Mouse (Mus musculus) lung, embryonic 14.5 days (tissue): ENCODE measurements around the gene Mecp2. TPM values are rescaled to one million over a fixed set of nuclear protein-coding genes. Genes with fewer than 3 reads are reported as not detected.
A peak's percentile ranks its signal among the peaks of the same experiment; 100 is the strongest.

Experiments used
- ATAC-seq: fragments of 200-750 bp; cut with Nextera tagmentation; 2 replicates; pipeline ENCODE4 v1.8.0; 2017; ENCODE audit warnings: mild to moderate bottlenecking, moderate TSS enrichment, moderate library complexity; ENCODE audit not compliant: insufficient read depth
- DNase-seq: peaks from one replicate; pipeline ENCODE4 v3.0.0-alpha.2; 2015
- H3K27ac ChIP-seq: fragments of 300-500 bp; sonication (generic); 2 replicates; pipeline ENCODE4 v1.5.1; 2014; ENCODE audit warnings: low read depth, mild to moderate bottlenecking, moderate library complexity
- H3K27me3 ChIP-seq: fragments of 300-500 bp; sonication (generic); 2 replicates; pipeline ENCODE4 v1.6.1; 2014; ENCODE audit warnings: low read length, control low read depth; ENCODE audit not compliant: insufficient read depth
- H3K36me3 ChIP-seq: fragments of 300-500 bp; sonication (generic); 2 replicates; pipeline ENCODE4 v1.6.1; 2014; ENCODE audit warnings: control low read depth; ENCODE audit not compliant: insufficient read depth
- H3K4me1 ChIP-seq: fragments of 300-500 bp; sonication (generic); 2 replicates; pipeline ENCODE4 v1.6.1; 2014; ENCODE audit warnings: antibody characterized with exemption, control low read depth; ENCODE audit not compliant: insufficient read depth
- H3K4me2 ChIP-seq: fragments of 300-500 bp; sonication (generic); 2 replicates; pipeline ENCODE4 v1.6.1; 2014; ENCODE audit warnings: mild to moderate bottlenecking
- H3K4me3 ChIP-seq: fragments of 300-500 bp; sonication (generic); 2 replicates; pipeline ENCODE4 v1.5.1; 2014; ENCODE audit warnings: low read depth, low read length
- H3K9ac ChIP-seq: fragments of 300-500 bp; sonication (generic); 2 replicates; pipeline ENCODE4 v1.6.1; 2014
- H3K9me3 ChIP-seq: fragments of 300-500 bp; sonication (generic); 2 replicates; pipeline ENCODE4 v1.6.1; 2016; ENCODE audit warnings: low read depth, low read length, control low read depth
- CTCF ChIP-seq: IDR thresholded peaks from 2 replicates; pipeline ENCODE4 v1.5.1; 2016; ENCODE audit warnings: antibody characterized with exemption, low read depth
- WGBS: fragments of 180-500 bp; shearing (Covaris S2); extraction: QIAGEN DNeasy Blood & Tissue Kit; methylation state at CpG from one replicate; pipeline ENCODE4 v1.1.7; 2014; 5-methylcytosine and 5-hydroxymethylcytosine counted together
- polyA plus RNA-seq: library from polyadenylated mRNA; unstranded; fragments of >200 nt; fragmentation: Nextera tagmentation; extraction: Ambion mirVana; gene quantifications from 2 replicates; pipeline ENCODE4 v1.2.1, GENCODE M21; 2014

Mecp2 gene
- polyA plus RNA-seq, 1 experiment from 2014 or later, result 11.6 TPM

- H3K36me3 ChIP-seq, result no peaks in the 10 kb centered on the region
- no peak overlapping the region for H3K9ac ChIP-seq
- no peak for DNase-seq
- TF ChIP-seq CTCF, result no peak
- H3K9me3 ChIP-seq, result no peaks in the 10 kb centered on the region
- no peak for ATAC-seq
- 89% methylated on average over 9 of the region's 9 CpGs for WGBS
- no peaks in the 10 kb centered on the region for H3K27me3 ChIP-seq
- no peak overlapping the region for H3K4me3 ChIP-seq
- no peak overlapping the region for H3K27ac ChIP-seq
- no peak overlapping the region for H3K4me2 ChIP-seq
- no peaks in the 10 kb centered on the region for H3K4me1 ChIP-seq
Observed at GRCm38 (mm10) chrX:74067891-74068290, 67.3 kb downstream of the Mecp2 start.

- no peak overlapping the region for H3K27ac ChIP-seq
- DNase-seq, result no peak
- no peaks in the 10 kb centered on the region for H3K27me3 ChIP-seq
- H3K9ac ChIP-seq, result no peak overlapping the region
- no peak overlapping the region for H3K4me3 ChIP-seq
- TF ChIP-seq CTCF, result no peak
- no peak for ATAC-seq
- no peaks in the 10 kb centered on the region for H3K36me3 ChIP-seq
- H3K9me3 ChIP-seq, result no peaks in the 10 kb centered on the region
- H3K4me1 ChIP-seq, result no peaks in the 10 kb centered on the region
- 17% methylated on average over 1 of the region's 1 CpGs for WGBS
- H3K4me2 ChIP-seq, result no peak overlapping the region
Observed at GRCm38 (mm10) chrX:74045107-74045506, 90.1 kb downstream of the Mecp2 start.

GRCm38 (mm10) chrX:74037702-74038375, 97.3 kb downstream of the Mecp2 start:
- ATAC-seq (no peak), DNase-seq (no peak)
- Histone ChIP-seq H3K4me3 (no peak overlapping the region), H3K27me3 (no peaks in the 10 kb centered on the region), H3K4me1 (no peaks in the 10 kb centered on the region), H3K9me3 (no peaks in the 10 kb centered on the region), H3K27ac (no peak overlapping the region), H3K4me2 (no peak overlapping the region), H3K9ac (no peak overlapping the region), H3K36me3 (peaks cover 26% of the 10 kb centered on the region)
- WGBS, result 85% methylated on average over 5 of the region's 5 CpGs
- TF ChIP-seq CTCF, result no peak

- no peak for TF ChIP-seq CTCF
- H3K4me3 ChIP-seq, result no peak overlapping the region
- ATAC-seq (no peak), DNase-seq (no peak)
- H3K27me3 ChIP-seq, result no peaks in the 10 kb centered on the region
- no peak overlapping the region for H3K27ac ChIP-seq
- no peak overlapping the region for H3K4me2 ChIP-seq
- H3K9ac ChIP-seq, result no peak overlapping the region
- H3K4me1 ChIP-seq, result no peaks in the 10 kb centered on the region
- peaks cover 4% of the 10 kb centered on the region; the same call in 1 of the 2 replicates for H3K36me3 ChIP-seq
- WGBS, result 74% methylated on average over 1 of the region's 1 CpGs
- no peaks in the 10 kb centered on the region for H3K9me3 ChIP-seq
Observed at GRCm38 (mm10) chrX:74030000-74030399, 105.2 kb downstream of the Mecp2 start.

GRCm38 (mm10) chrX:74023188-74024049, 111.7 kb downstream of the Mecp2 start, which contains the start of gene Irak1:
TSS of gene Irak1 (minus strand) at chrX:74023918.
- H3K4me2 ChIP-seq, result peak within 1 kb of the TSS; percentile 71
- peak; percentile 67 for TF ChIP-seq CTCF
- peak within 1 kb of the TSS; percentile 72 for H3K27ac ChIP-seq
- H3K4me3 ChIP-seq, result peak within 1 kb of the TSS; percentile 59
- no peaks in the 10 kb centered on the region for H3K4me1 ChIP-seq
- 7% methylated on average over 42 of the region's 72 CpGs for WGBS
- ATAC-seq (peak; percentile 92), DNase-seq (peak; percentile 88)
- H3K9me3 ChIP-seq, result no peaks in the 10 kb centered on the region
- H3K9ac ChIP-seq, result peak within 1 kb of the TSS; percentile 85
- H3K36me3 ChIP-seq, result peaks cover 19% of the 10 kb centered on the region
- H3K27me3 ChIP-seq, result no peaks in the 10 kb centered on the region

- H3K9ac ChIP-seq, result peak overlapping the region; percentile 85
Observed at GRCm38 (mm10) chrX:74022795-74023187, 112.4 kb downstream of the Mecp2 start.

GRCm38 (mm10) chrX:74014597-74014996, 120.6 kb downstream of the Mecp2 start:
- H3K4me2 ChIP-seq, result no peak overlapping the region
- no peak for ATAC-seq
- peaks cover 15% of the 10 kb centered on the region; the same call in 1 of the 2 replicates for H3K36me3 ChIP-seq
- no peak for DNase-seq
- no peaks in the 10 kb centered on the region for H3K4me1 ChIP-seq
- no peak overlapping the region for H3K9ac ChIP-seq
- H3K27me3 ChIP-seq, result no peaks in the 10 kb centered on the region
- 82% methylated on average over 1 of the region's 1 CpGs for WGBS
- TF ChIP-seq CTCF, result no peak
- H3K27ac ChIP-seq, result no peak overlapping the region
- no peak overlapping the region for H3K4me3 ChIP-seq
- H3K9me3 ChIP-seq, result no peaks in the 10 kb centered on the region

More at GRCm38 (mm10) chrX:74022795-74023187, 112.4 kb downstream of the Mecp2 start:
- WGBS, result 29% methylated on average over 5 of the region's 6 CpGs
- Histone ChIP-seq H3K27me3 (no peaks in the 10 kb centered on the region), H3K36me3 (peaks cover 24% of the 10 kb centered on the region), H3K9me3 (no peaks in the 10 kb centered on the region), H3K4me1 (no peaks in the 10 kb centered on the region), H3K4me3 (peak overlapping the region; percentile 59), H3K4me2 (peak overlapping the region; percentile 71), H3K27ac (no peak overlapping the region)
- DNase-seq (no peak), ATAC-seq (no peak)
- TF ChIP-seq CTCF, result no peak
